Mouse (Mus musculus) mouse embryonic stem cell (cell line): ENCODE data around the gene Btd.

Experiments
- in situ Hi-C, 2 experiments: fragments of 300-500 bp; cut with MboI; formaldehyde crosslinking; loops; 1 replicate in 1 of 2; 3 replicates in 1 of 2; pipeline ENCODE4 v1.14.3; 2019 to 2020; ENCODE audit warnings: low sequenced_read_pairs in 2 of 2, low pct_unique_long_range_greater_than_20kb in 1 of 2, mixed read lengths in 1 of 2; ENCODE audit not compliant: unreplicated experiment in 1 of 2

Btd gene

GRCm38 (mm10) chr14:31681931-31682555 is 41.2 kb downstream of the Btd start:
- in situ Hi-C loops, result no loop called here

GRCm38 (mm10) chr14:31683610-31684009 is 42.8 kb downstream of the Btd start:
- in situ Hi-C loops, result no loop called here

DNA sequence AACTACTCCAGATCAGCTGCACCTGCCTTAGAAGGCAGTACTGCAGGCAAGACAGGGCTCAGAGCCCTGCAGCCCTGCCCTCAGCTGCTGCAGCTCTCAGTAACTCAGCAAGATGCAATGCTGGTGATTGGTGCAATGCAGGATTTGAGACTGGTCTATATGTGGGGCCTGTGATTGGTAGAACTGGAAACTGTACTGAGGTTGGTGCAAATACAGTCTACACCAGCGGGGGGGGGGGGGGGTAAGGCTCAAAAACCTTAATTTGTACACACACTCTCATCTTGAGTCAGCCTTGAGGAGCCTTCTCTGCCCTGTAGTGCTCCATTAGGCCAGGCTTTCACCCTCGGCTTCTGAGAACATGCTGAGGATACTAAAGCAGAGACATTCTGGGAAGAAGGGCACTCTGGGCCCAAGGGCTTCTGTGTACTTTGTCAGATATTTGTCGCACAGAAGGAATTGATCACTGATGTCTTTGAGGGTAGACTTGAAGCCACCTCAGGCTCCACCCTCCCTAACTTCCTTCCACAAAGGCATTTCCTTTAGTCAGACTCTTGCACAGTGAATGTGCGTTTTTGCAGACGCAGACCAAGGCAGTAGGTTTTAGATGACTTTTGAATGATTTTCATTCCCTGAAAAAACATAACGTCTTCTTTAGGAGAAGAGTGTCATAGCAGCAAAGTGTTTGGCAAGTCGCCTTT is 43.7 kb downstream of the Btd start:
- in situ Hi-C loops, result no loop called here

- in situ Hi-C loops, result no loop called here
These were observed 44.9 kb downstream of the Btd start for GRCm38 (mm10) chr14:31685680-31686079.

GRCm38 (mm10) chr14:31686231-31686630 is 45.4 kb downstream of the Btd start:
- in situ Hi-C loops, result no loop called here

DNA sequence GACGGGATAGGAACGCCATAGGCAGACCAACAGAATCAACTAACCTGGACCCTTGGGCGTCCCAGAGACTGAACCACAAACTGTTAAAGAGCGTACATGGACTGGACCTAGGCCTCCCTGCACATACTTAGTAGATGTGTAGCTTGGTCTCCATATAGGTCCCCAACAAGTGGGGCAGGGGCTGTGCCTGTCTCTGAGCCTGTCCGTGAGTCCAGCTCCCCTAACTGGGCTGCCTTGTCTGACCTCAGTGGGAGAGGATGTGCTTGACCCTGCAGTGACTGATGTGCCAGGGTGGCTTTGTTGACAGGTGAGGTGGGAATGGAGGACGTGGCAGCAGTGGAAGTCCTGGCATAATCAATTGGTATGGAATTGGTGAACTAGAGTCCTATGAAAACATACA is 51.7 kb downstream of the Btd start:
- in situ Hi-C loops, result no loop called here

GRCm38 (mm10) chr14:31696206-31696984 is 55.6 kb downstream of the Btd start:
- in situ Hi-C loops, result no loop called here

DNA sequence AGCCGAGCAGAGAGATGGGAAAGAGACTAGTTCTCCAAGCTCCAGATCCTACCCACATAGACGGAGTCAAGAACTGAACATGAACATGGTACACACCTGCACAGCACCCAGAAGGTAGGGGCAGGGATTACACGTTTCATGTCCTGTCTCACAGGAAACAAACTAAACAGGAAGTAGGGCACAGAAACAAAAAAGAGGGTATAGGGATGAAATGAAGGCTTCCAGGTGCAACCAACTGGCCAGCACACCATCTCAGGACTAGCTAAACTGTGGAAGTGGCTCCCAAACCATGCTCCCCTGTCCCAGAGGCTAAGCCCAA is 56.1 kb downstream of the Btd start:
- in situ Hi-C loops, result no loop called here

DNA sequence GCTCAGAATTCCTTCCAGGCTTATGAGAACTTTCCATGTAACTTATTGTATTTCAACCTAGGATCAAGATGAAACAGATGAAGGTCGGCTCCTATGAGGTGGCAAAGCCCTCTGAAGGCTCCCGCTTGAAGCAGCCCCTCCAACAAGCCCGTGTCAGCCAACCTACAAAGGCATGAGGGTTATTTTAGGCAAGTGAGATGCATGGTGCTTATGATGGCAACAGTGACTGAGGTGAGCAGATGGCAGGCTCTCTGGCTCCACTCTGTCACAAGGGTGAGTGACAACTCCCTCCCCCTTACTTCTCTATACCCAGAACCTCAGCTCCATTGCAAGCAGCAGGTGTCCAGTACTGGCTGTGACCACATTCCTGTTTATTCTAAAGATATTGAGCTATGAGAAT is 56.5 kb downstream of the Btd start:
- in situ Hi-C loops, result no loop called here

GRCm38 (mm10) chr14:31697755-31698154 is 56.9 kb downstream of the Btd start:
- in situ Hi-C loops, result no loop called here

- in situ Hi-C loops, result no loop called here
These were observed 59.5 kb downstream of the Btd start for GRCm38 (mm10) chr14:31700376-31700775.

- in situ Hi-C loops, result no loop called here
These were observed 68.5 kb downstream of the Btd start for GRCm38 (mm10) chr14:31709343-31709742.

GRCm38 (mm10) chr14:31715669-31716068 is 74.8 kb downstream of the Btd start:
- in situ Hi-C loops, result no loop called here

- in situ Hi-C loops, result no loop called here
These were observed 76.5 kb downstream of the Btd start for GRCm38 (mm10) chr14:31717360-31717759.
